Mouse (Mus musculus) embryo, embryonic 11.5 days (tissue): ENCODE measurements around the gene Orm1.

ENCODE experiments used
- DNase-seq: peaks from one replicate; pipeline ENCODE4 v3.0.0-alpha.2; 2012; ENCODE audit warnings: low read depth, low spot score

The Orm1 gene

GRCm38 (mm10) chr4:63344295-63344694 lies at the start of gene Orm1:
Gene Orm1 (plus strand): TSS chr4:63344560.
- DNase-seq = no peak

GRCm38 (mm10) chr4:63295641-63296040 lies 48.7 kb upstream of the Orm1 start:
- DNase-seq = no peak

- no peak for DNase-seq
Measured at GRCm38 (mm10) chr4:63296263-63296662, 48.1 kb upstream of the Orm1 start.

- no peak for DNase-seq
Measured at GRCm38 (mm10) chr4:63296876-63297275, 47.5 kb upstream of the Orm1 start.

GRCm38 (mm10) chr4:63298191-63298590 lies 46.2 kb upstream of the Orm1 start:
- no peak for DNase-seq

- no peak for DNase-seq
Measured at GRCm38 (mm10) chr4:63302641-63303040, 41.7 kb upstream of the Orm1 start.

GRCm38 (mm10) chr4:63307175-63308062 lies 36.9 kb upstream of the Orm1 start:
- peak; percentile 78 for DNase-seq

GRCm38 (mm10) chr4:63308316-63308715 lies 36.0 kb upstream of the Orm1 start:
- DNase-seq = no peak

- DNase-seq = no peak
Measured at GRCm38 (mm10) chr4:63310247-63310855, 34.0 kb upstream of the Orm1 start.

GRCm38 (mm10) chr4:63311426-63311825 lies 32.9 kb upstream of the Orm1 start:
- DNase-seq = no peak

GRCm38 (mm10) chr4:63314063-63314462 lies 30.3 kb upstream of the Orm1 start:
- DNase-seq = no peak

GRCm38 (mm10) chr4:63316076-63316746 lies 28.1 kb upstream of the Orm1 start:
- no peak for DNase-seq

- DNase-seq = peak; percentile 36
Measured at GRCm38 (mm10) chr4:63319566-63319965, 24.8 kb upstream of the Orm1 start.

GRCm38 (mm10) chr4:63323275-63323815 lies 21.0 kb upstream of the Orm1 start:
- no peak for DNase-seq

- no peak for DNase-seq
Measured at GRCm38 (mm10) chr4:63333403-63333802, 11.0 kb upstream of the Orm1 start.

GRCm38 (mm10) chr4:63338414-63339076 lies 5.8 kb upstream of the Orm1 start:
- DNase-seq = no peak

- DNase-seq = no peak
Measured at GRCm38 (mm10) chr4:63342491-63342890, 1.9 kb upstream of the Orm1 start.

- no peak for DNase-seq
Measured at GRCm38 (mm10) chr4:63343608-63344007, 752 bp upstream of the Orm1 start.

GRCm38 (mm10) chr4:63345261-63345660 lies 901 bp downstream of the Orm1 start:
- no peak for DNase-seq

- no peak for DNase-seq
Measured at GRCm38 (mm10) chr4:63346659-63347058, 2.3 kb downstream of the Orm1 start.

GRCm38 (mm10) chr4:63348524-63348923 lies 4.2 kb downstream of the Orm1 start:
- DNase-seq = no peak
